Mouse (Mus musculus): Measurements from ENCODE around the gene Smim14. TPM values are rescaled to one million over a fixed set of nuclear protein-coding genes. Genes with fewer than 3 reads are reported as not detected.
A peak's percentile ranks its signal among the peaks of the same experiment; 100 is the strongest.

Gene Smim14
- polyA plus RNA-seq, 1 experiment from 2014 or later = 154 TPM

GRCm38 (mm10) chr5:65447826-65448225 is 89.2 kb downstream of the Smim14 start:
- Histone ChIP-seq H3K27ac (no peak overlapping the region), H3K9me3 (replicated peaks) (no peaks in the 10 kb centered on the region), H3K4me1 (no peaks in the 10 kb centered on the region), H3K4me2 (replicated peaks) (no peak overlapping the region), H3K36me3 (peaks cover 23% of the 10 kb centered on the region), H3K27me3 (no peaks in the 10 kb centered on the region), H3K4me3 (no peak overlapping the region), H3K9ac (no peak overlapping the region)
- ATAC-seq (ENCODE audit: low FRiP score) = no peak
- WGBS = 77% methylated on average over 2 of the region's 2 CpGs

- 85% methylated on average over 2 of the region's 2 CpGs for WGBS
- Histone ChIP-seq H3K9me3 (replicated peaks) (no peaks in the 10 kb centered on the region), H3K4me1 (no peaks in the 10 kb centered on the region), H3K4me2 (replicated peaks) (no peak overlapping the region), H3K9ac (no peak overlapping the region), H3K27me3 (no peaks in the 10 kb centered on the region), H3K4me3 (no peak overlapping the region), H3K27ac (no peak overlapping the region), H3K36me3 (peaks cover 18% of the 10 kb centered on the region)
- ATAC-seq (ENCODE audit: low FRiP score) = no peak
Measured at GRCm38 (mm10) chr5:65446756-65447155, 90.2 kb downstream of the Smim14 start.

GRCm38 (mm10) chr5:65444981-65445380 is 92.0 kb downstream of the Smim14 start:
- no peak for ATAC-seq (ENCODE audit: low FRiP score)
- H3K9ac ChIP-seq = no peak overlapping the region
- H3K36me3 ChIP-seq = peaks cover 12% of the 10 kb centered on the region
- H3K4me2 ChIP-seq (replicated peaks) = no peak overlapping the region
- H3K27ac ChIP-seq = no peak overlapping the region
- no peaks in the 10 kb centered on the region for H3K4me1 ChIP-seq
- H3K4me3 ChIP-seq = no peak overlapping the region
- H3K9me3 ChIP-seq (replicated peaks) = no peaks in the 10 kb centered on the region
- WGBS = 62% methylated on average over 5 of the region's 6 CpGs
- H3K27me3 ChIP-seq = no peaks in the 10 kb centered on the region

- no peak for ATAC-seq (ENCODE audit: low FRiP score)
- Histone ChIP-seq H3K4me1 (peaks cover 13% of the 10 kb centered on the region; the same call in 1 of the 2 replicates), H3K9me3 (replicated peaks) (no peaks in the 10 kb centered on the region), H3K4me3 (no peak overlapping the region), H3K4me2 (replicated peaks) (no peak overlapping the region), H3K27me3 (no peaks in the 10 kb centered on the region), H3K27ac (no peak overlapping the region), H3K9ac (no peak overlapping the region), H3K36me3 (no peaks in the 10 kb centered on the region)
Measured at GRCm38 (mm10) chr5:65438041-65438440, 98.9 kb downstream of the Smim14 start.

DNA sequence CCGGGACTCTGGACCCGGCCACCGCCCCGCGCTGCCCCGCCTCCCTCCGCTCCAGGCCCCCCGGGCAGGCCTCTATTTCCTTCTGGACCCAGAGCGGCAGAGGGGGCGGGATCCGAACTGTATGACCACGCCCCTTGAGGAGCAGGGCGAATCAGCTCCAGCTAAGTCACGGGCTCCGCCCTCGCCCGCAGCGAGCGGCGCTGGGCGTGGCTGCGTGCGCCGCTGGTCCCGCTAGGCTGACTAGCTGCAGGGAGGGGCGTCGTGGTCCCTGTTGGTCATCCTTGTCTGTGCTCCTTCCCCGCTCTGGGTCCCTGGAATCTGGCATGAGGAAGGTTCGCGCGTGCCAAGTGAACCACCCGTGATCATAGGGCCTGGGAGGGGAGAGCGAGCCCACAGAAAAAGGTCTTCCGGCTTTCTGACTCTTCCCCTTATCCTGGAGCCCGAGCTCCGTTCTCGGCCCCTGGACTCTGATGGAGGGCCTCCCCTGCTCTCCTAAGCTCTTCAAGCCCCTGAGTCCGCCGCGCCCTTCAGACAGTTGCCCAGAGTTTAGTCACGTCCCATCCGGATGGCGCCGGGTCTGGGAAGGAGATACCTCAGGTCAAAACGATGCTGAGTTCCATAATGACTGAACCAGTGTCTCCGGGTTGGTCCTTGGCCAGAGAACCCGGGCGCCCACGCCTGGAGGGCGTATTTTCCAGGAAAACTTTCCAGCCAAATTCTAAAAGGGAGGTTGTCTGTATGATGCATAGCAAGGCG is 101.0 kb downstream of the Smim14 start, which contains the start of gene Ugdh:
Gene Ugdh (minus strand): TSS at position 144 of the 756 bp plus-strand sequence.
- Histone ChIP-seq H3K4me3 (peak within 1 kb of the TSS; percentile 78), H3K27ac (peak within 1 kb of the TSS; percentile 72), H3K27me3 (no peaks in the 10 kb centered on the region), H3K9me3 (replicated peaks) (no peaks in the 10 kb centered on the region), H3K4me1 (peaks cover 13% of the 10 kb centered on the region; the same call in 1 of the 2 replicates), H3K36me3 (no peaks in the 10 kb centered on the region), H3K4me2 (replicated peaks) (peak within 1 kb of the TSS; percentile 67), H3K9ac (peak within 1 kb of the TSS; percentile 89)
- ATAC-seq (ENCODE audit: low FRiP score) = peak; percentile 99
- under 1% methylated on average over 51 of the region's 51 CpGs for WGBS

DNA sequence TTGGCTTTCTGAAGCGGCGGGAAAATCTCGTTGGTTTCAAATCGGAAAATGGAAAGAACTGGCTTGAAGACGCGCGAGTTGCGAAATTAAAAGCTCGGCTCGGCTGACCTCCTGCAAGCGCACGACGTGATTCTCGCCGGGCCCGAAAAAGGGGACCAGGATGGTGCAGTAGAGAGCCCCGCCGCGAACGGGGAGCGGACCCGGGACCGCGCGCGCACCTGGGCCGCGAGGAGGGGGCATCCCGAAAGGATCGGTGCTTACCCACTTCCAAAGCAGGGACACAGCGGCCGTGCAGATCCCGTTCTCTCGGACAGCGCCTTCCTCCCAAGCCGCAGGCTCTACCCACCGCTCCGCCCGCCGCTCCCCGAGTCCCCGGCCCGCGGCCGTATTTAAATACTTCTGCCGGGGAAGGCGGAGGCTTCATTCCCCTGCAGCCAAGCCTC is 101.6 kb downstream of the Smim14 start:
- H3K4me3 ChIP-seq = peak overlapping the region; percentile 78
- peaks cover under 1% of the 10 kb centered on the region; the same call in 1 of the 2 replicates for H3K36me3 ChIP-seq
- 0% methylated on average over 42 of the region's 47 CpGs for WGBS
- no peaks in the 10 kb centered on the region for H3K9me3 ChIP-seq (replicated peaks)
- peak overlapping the region; percentile 72 for H3K27ac ChIP-seq
- peak overlapping the region; percentile 67 for H3K4me2 ChIP-seq (replicated peaks)
- peak overlapping the region; percentile 89 for H3K9ac ChIP-seq
- ATAC-seq (ENCODE audit: low FRiP score) = peak; percentile 84
- no peaks in the 10 kb centered on the region for H3K27me3 ChIP-seq
- peaks cover 13% of the 10 kb centered on the region; the same call in 1 of the 2 replicates for H3K4me1 ChIP-seq

GRCm38 (mm10) chr5:65434471-65435362 is 102.3 kb downstream of the Smim14 start:
- H3K9ac ChIP-seq = peak overlapping the region; percentile 89
- no peaks in the 10 kb centered on the region for H3K9me3 ChIP-seq (replicated peaks)
- ATAC-seq (ENCODE audit: low FRiP score) = no peak
- no peaks in the 10 kb centered on the region for H3K27me3 ChIP-seq
- H3K27ac ChIP-seq = peak overlapping the region; percentile 72
- H3K4me2 ChIP-seq (replicated peaks) = peak overlapping the region; percentile 67
- peaks cover 13% of the 10 kb centered on the region; the same call in 1 of the 2 replicates for H3K4me1 ChIP-seq
- peaks cover 4% of the 10 kb centered on the region; the same call in 1 of the 2 replicates for H3K36me3 ChIP-seq
- H3K4me3 ChIP-seq = peak overlapping the region; percentile 78
- WGBS = 5% methylated on average over 15 of the region's 15 CpGs

DNA sequence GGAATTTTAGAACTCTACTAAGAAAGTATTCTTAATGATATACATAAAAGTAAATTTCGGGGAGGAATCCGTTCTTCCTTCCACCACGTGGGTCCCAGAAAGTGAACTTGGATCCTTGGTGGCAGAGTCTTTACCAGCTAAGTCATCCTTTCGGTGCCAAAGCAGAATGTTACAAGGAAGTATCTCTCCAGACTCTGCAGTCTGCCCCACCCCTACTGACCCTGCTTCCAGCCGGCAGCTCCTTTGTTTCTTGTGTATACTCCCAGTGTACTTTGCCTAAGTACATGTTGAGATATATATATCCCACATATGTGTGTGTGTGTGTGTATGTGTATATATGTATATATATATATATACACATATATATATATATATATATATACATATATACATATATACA is 107.5 kb downstream of the Smim14 start:
- no peak overlapping the region for H3K4me3 ChIP-seq
- ATAC-seq (ENCODE audit: low FRiP score) = no peak
- no peak overlapping the region for H3K27ac ChIP-seq
- 89% methylated on average over 5 of the region's 5 CpGs for WGBS
- no peak overlapping the region for H3K4me2 ChIP-seq (replicated peaks)
- H3K4me1 ChIP-seq = peaks cover 5% of the 10 kb centered on the region; the same call in 1 of the 2 replicates
- H3K9me3 ChIP-seq (replicated peaks) = no peaks in the 10 kb centered on the region
- peaks cover 20% of the 10 kb centered on the region for H3K36me3 ChIP-seq
- no peak overlapping the region for H3K9ac ChIP-seq
- H3K27me3 ChIP-seq = no peaks in the 10 kb centered on the region

DNA sequence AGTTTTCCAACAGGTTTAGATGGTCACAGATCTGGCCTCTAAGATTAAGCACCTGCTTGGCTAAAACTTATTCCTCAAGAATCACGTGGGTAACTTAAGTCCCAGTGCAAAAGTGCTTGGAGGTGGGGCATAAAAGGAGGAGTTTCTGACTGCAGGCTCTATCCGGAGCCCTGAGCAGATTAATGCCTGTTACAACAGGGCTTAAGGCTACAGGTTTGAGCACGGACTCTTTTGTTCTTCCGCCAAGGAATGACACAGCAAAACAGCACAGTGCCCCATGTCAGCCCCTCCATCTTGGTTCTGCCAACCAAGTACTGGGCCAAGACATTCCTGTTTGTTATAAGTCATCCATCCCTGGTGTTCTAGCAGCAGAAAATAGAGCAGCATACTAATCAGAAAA is 108.7 kb downstream of the Smim14 start:
- WGBS = 54% methylated on average over 4 of the region's 4 CpGs
- Histone ChIP-seq H3K9me3 (replicated peaks) (no peaks in the 10 kb centered on the region), H3K27ac (no peak overlapping the region), H3K4me1 (0 out of 2 replicates have a peak, but pooled peaks cover under 1% of the 10 kb centered on the region), H3K4me3 (no peak overlapping the region), H3K27me3 (no peaks in the 10 kb centered on the region), H3K36me3 (peaks cover 28% of the 10 kb centered on the region), H3K9ac (no peak overlapping the region), H3K4me2 (replicated peaks) (no peak overlapping the region)
- no peak for ATAC-seq (ENCODE audit: low FRiP score)

GRCm38 (mm10) chr5:65425251-65425650 is 111.7 kb downstream of the Smim14 start:
- H3K9me3 ChIP-seq (replicated peaks) = no peaks in the 10 kb centered on the region
- no peak overlapping the region for H3K4me2 ChIP-seq (replicated peaks)
- ATAC-seq (ENCODE audit: low FRiP score) = no peak
- H3K4me3 ChIP-seq = no peak overlapping the region
- no peaks in the 10 kb centered on the region for H3K27me3 ChIP-seq
- no peaks in the 10 kb centered on the region for H3K4me1 ChIP-seq
- H3K36me3 ChIP-seq = peaks cover 54% of the 10 kb centered on the region
- WGBS = 96% methylated on average over 5 of the region's 5 CpGs
- H3K9ac ChIP-seq = no peak overlapping the region
- H3K27ac ChIP-seq = no peak overlapping the region

- Histone ChIP-seq H3K4me2 (replicated peaks) (no peak overlapping the region), H3K36me3 (peaks cover 58% of the 10 kb centered on the region), H3K9ac (no peak overlapping the region), H3K4me1 (no peaks in the 10 kb centered on the region), H3K9me3 (replicated peaks) (no peaks in the 10 kb centered on the region), H3K27ac (no peak overlapping the region), H3K27me3 (no peaks in the 10 kb centered on the region), H3K4me3 (no peak overlapping the region)
- 92% methylated on average over 6 of the region's 6 CpGs for WGBS
- ATAC-seq (ENCODE audit: low FRiP score) = no peak
Measured at GRCm38 (mm10) chr5:65424215-65424614, 112.8 kb downstream of the Smim14 start.

- H3K27ac ChIP-seq = no peak overlapping the region
- H3K36me3 ChIP-seq = peaks cover 67% of the 10 kb centered on the region
- no peaks in the 10 kb centered on the region for H3K27me3 ChIP-seq
- no peak overlapping the region for H3K4me2 ChIP-seq (replicated peaks)
- H3K4me1 ChIP-seq = no peaks in the 10 kb centered on the region
- H3K9me3 ChIP-seq (replicated peaks) = no peaks in the 10 kb centered on the region
- no peak overlapping the region for H3K9ac ChIP-seq
- no peak overlapping the region for H3K4me3 ChIP-seq
- no peak for ATAC-seq (ENCODE audit: low FRiP score)
- WGBS = 92% methylated on average over 8 of the region's 8 CpGs
Measured at GRCm38 (mm10) chr5:65422803-65423202, 114.2 kb downstream of the Smim14 start.

Data from hindbrain, embryonic 12.5 days (tissue).